Mouse (Mus musculus): ENCODE results near the gene Olfr918. TPM values are rescaled to one million over a fixed set of nuclear protein-coding genes. Genes with fewer than 3 reads are reported as not detected.
A peak's percentile ranks its signal among the peaks of the same experiment; 100 is the strongest.

The Olfr918 gene
- total RNA-seq (2014; rRNA removed), result not detected in 2 replicates
- not detected in 2 replicates for polyA plus RNA-seq (2015; fragmentation: Nextera tagmentation; extraction: Ambion mirVana)

DNA sequence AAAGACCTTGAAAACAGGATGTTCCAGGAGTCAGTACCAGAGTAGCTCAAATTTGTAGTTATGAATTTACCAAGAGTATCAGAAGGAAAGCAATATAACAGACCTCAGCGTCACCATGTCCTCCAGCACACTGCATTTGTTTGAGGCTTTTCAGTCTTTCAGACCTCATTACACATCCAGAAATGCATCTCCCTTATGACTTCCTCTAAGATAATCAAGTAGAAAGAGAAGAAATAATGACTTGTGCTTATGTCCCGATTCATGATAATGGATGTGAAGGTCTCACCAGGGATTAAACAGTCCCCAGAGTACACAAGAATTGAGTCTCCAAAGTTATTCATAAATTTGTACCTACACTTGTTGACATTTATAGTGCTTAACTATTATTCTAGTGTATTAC lies at the start of gene Olfr918:
Olfr918 (minus strand) TSS at position 101 of the 400 bp plus-strand sequence.
- ATAC-seq (ENCODE audit: low FRiP score) (no peak), DNase-seq (ENCODE audit: low spot score) (no peak)
- WGBS, result 86% methylated on average over 2 of the region's 2 CpGs
- no peaks in the 10 kb centered on the region for H3K4me1 ChIP-seq (ENCODE audit: insufficient read depth, low read length)
- no peaks in the 10 kb centered on the region for H3K36me3 ChIP-seq (ENCODE audit: insufficient read depth, low read length)
- H3K27me3 ChIP-seq (ENCODE audit: insufficient read depth, low read length), result no peaks in the 10 kb centered on the region
- no peak within 1 kb of the TSS for H3K9ac ChIP-seq (replicated peaks; ENCODE audit: low read length, poor library complexity, severe bottlenecking)
- H3K4me3 ChIP-seq (ENCODE audit: low read depth, low read length), result no peak within 1 kb of the TSS
- H3K27ac ChIP-seq (ENCODE audit: low read depth, low read length), result no peak within 1 kb of the TSS
- TF ChIP-seq CTCF (IDR thresholded peaks at IDR 0.05), result no peak
- no peaks in the 10 kb centered on the region for H3K9me3 ChIP-seq (ENCODE audit: low read length)
- no peak within 1 kb of the TSS for H3K4me2 ChIP-seq (ENCODE audit: low read depth, low read length, poor library complexity, severe bottlenecking)

DNA sequence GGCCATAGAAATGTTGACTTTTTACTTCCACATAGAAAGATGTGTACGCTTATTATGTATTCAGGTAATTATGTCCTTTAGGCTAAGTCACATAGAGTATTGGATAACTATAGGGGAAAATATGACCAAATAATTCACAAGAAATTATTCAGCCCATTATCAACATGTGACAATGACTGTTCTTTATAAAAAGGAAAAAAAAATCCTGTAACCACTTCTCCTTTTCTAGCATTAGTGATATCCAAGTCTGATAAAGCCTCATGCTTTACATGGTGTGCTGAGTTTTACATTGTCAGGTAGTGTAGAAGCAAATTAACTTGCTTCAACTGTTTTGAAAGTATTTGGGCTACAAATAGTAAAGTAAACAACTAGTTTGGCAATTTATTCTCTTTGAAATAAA lies 49.6 kb upstream of the Olfr918 start:
- H3K27ac ChIP-seq (ENCODE audit: low read depth, low read length), result no peak overlapping the region
- H3K4me1 ChIP-seq (ENCODE audit: insufficient read depth, low read length), result no peaks in the 10 kb centered on the region
- no peak overlapping the region for H3K9ac ChIP-seq (replicated peaks; ENCODE audit: low read length, poor library complexity, severe bottlenecking)
- 98% methylated on average over 1 of the region's 1 CpGs for WGBS
- no peak for DNase-seq (ENCODE audit: low spot score)
- ATAC-seq (ENCODE audit: low FRiP score), result no peak
- TF ChIP-seq CTCF (IDR thresholded peaks at IDR 0.05), result no peak
- no peaks in the 10 kb centered on the region for H3K9me3 ChIP-seq (ENCODE audit: low read length)
- H3K36me3 ChIP-seq (ENCODE audit: insufficient read depth, low read length), result no peaks in the 10 kb centered on the region
- H3K4me3 ChIP-seq (ENCODE audit: low read depth, low read length), result no peak overlapping the region
- no peaks in the 10 kb centered on the region for H3K27me3 ChIP-seq (ENCODE audit: insufficient read depth, low read length)
- no peak overlapping the region for H3K4me2 ChIP-seq (ENCODE audit: low read depth, low read length, poor library complexity, severe bottlenecking)

DNA sequence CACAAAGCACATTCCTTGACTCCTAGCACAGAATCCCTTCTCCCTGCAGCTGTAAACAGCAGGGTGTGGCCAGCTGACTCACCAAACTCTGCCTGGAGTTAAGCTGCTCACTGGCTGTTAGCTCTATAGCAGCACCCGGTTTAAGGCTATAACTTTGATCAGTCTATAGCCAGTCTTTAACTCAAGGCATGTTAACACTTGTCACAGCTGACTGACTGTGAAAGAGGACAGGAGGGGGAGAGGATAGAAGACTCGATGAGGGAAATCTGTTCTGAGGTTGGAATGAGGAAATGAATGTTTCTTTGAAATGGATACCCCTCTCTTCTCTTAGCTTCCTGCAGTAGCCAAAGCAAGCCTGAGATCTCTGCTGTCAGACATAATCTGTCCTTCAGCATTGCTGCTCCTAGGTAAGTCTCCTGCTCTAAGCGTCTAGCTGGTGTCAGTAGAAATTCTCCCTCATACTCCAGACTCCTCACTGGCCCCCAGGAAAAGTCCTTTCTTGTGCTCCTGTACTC lies 44.6 kb upstream of the Olfr918 start:
- WGBS, result 2% methylated on average over 3 of the region's 3 CpGs

DNA sequence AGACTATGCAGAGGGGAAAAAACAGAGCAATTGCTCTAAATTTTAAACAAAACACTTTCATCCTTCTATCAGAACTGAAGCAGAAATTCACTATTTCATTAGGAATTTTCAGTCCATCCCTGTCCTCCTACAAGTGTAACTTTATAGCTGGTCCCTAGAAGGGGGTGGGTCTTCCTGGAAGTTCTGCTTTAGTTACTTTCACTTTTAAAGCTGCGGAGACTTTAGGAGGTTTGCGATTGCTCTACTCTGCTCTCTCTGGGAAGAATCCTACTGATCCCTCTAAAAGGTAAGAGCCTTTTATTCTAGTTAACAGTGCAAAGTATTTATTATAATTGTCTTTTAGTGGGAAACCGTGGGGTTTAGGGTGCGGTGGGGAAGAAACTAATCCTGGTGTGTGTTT lies 43.7 kb upstream of the Olfr918 start, which contains the start of gene Vwa5a:
Vwa5a (plus strand) TSS at position 167 of the 400 bp plus-strand sequence.
- Histone ChIP-seq H3K4me2 (ENCODE audit: low read depth, low read length, poor library complexity, severe bottlenecking) (peak within 1 kb of the TSS; percentile 48), H3K4me1 (ENCODE audit: insufficient read depth, low read length) (no peaks in the 10 kb centered on the region), H3K27ac (ENCODE audit: low read depth, low read length) (no peak within 1 kb of the TSS), H3K9ac (replicated peaks; ENCODE audit: low read length, poor library complexity, severe bottlenecking) (no peak within 1 kb of the TSS; the same call in 1 of the 2 replicates), H3K9me3 (ENCODE audit: low read length) (no peaks in the 10 kb centered on the region), H3K4me3 (ENCODE audit: low read depth, low read length) (peak within 1 kb of the TSS; percentile 40), H3K36me3 (ENCODE audit: insufficient read depth, low read length) (no peaks in the 10 kb centered on the region), H3K27me3 (ENCODE audit: insufficient read depth, low read length) (no peaks in the 10 kb centered on the region)
- 4% methylated on average over 4 of the region's 4 CpGs for WGBS
- no peak for TF ChIP-seq CTCF (IDR thresholded peaks at IDR 0.05)
- peak; percentile 62 for DNase-seq (ENCODE audit: low spot score)
- ATAC-seq (ENCODE audit: low FRiP score), result no peak

More for the DNA sequence above, 44.6 kb upstream of the Olfr918 start:
- Histone ChIP-seq H3K36me3 (ENCODE audit: insufficient read depth, low read length) (no peaks in the 10 kb centered on the region), H3K9me3 (ENCODE audit: low read length) (no peaks in the 10 kb centered on the region), H3K9ac (replicated peaks; ENCODE audit: low read length, poor library complexity, severe bottlenecking) (no peak overlapping the region), H3K4me3 (ENCODE audit: low read depth, low read length) (peak overlapping the region; percentile 40), H3K4me1 (ENCODE audit: insufficient read depth, low read length) (no peaks in the 10 kb centered on the region), H3K4me2 (ENCODE audit: low read depth, low read length, poor library complexity, severe bottlenecking) (peak overlapping the region; percentile 48), H3K27me3 (ENCODE audit: insufficient read depth, low read length) (no peaks in the 10 kb centered on the region), H3K27ac (ENCODE audit: low read depth, low read length) (no peak overlapping the region)
- DNase-seq (ENCODE audit: low spot score) (no peak), ATAC-seq (ENCODE audit: low FRiP score) (no peak)
- TF ChIP-seq CTCF (IDR thresholded peaks at IDR 0.05), result no peak

DNA sequence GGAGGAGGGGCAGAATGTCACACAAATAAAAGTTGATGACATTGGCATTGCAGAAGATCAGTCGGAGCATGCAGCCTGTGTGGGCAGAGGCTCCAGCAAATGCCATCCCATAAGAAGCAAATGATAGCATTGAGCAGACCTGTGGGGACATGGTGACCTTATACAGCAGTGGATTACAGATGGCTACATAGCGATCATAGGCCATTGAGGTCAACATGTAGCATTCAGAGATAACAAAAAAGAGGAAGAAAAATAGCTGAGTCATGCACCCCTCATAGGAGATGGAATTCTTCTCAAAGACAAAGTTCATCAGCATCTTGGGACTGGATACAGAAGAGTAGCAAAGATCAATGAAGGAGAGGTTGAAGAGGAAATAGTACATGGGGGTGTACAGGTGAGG lies 1.5 kb downstream of the Olfr918 start:
- H3K9ac ChIP-seq (replicated peaks; ENCODE audit: low read length, poor library complexity, severe bottlenecking), result no peak overlapping the region
- no peak for TF ChIP-seq CTCF (IDR thresholded peaks at IDR 0.05)
- no peak overlapping the region for H3K4me2 ChIP-seq (ENCODE audit: low read depth, low read length, poor library complexity, severe bottlenecking)
- ATAC-seq (ENCODE audit: low FRiP score), result no peak
- no peaks in the 10 kb centered on the region for H3K27me3 ChIP-seq (ENCODE audit: insufficient read depth, low read length)
- no peaks in the 10 kb centered on the region for H3K9me3 ChIP-seq (ENCODE audit: low read length)
- H3K27ac ChIP-seq (ENCODE audit: low read depth, low read length), result no peak overlapping the region
- WGBS, result 91% methylated on average over 2 of the region's 2 CpGs
- DNase-seq (ENCODE audit: low spot score), result no peak
- H3K4me1 ChIP-seq (ENCODE audit: insufficient read depth, low read length), result no peaks in the 10 kb centered on the region
- H3K36me3 ChIP-seq (ENCODE audit: insufficient read depth, low read length), result no peaks in the 10 kb centered on the region
- no peak overlapping the region for H3K4me3 ChIP-seq (ENCODE audit: low read depth, low read length)

DNA sequence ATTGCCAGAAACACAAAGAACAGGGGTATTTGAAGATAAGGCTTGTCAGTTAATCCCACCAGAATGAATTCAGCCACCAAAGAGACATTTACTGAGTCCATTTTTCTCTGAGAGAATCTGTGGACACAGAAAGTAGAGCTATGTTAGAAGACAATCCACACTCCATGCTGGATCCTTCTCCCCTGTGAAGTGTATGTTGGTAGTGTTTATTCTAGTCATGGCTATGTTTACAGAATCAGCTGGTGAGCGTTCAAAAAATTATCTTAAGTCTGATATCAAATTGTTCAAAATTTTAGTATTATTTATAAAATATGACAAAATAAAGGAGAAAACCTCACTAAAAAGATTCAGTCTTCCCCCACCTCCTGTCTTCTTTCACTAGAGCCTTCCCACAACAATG lies 8.7 kb downstream of the Olfr918 start, which contains the start of gene Olfr917:
Olfr917 (minus strand) TSS at position 101 of the 400 bp plus-strand sequence.
- H3K4me1 ChIP-seq (ENCODE audit: insufficient read depth, low read length), result no peaks in the 10 kb centered on the region
- no peak within 1 kb of the TSS for H3K27ac ChIP-seq (ENCODE audit: low read depth, low read length)
- no peak within 1 kb of the TSS for H3K4me2 ChIP-seq (ENCODE audit: low read depth, low read length, poor library complexity, severe bottlenecking)
- 91% methylated on average over 1 of the region's 1 CpGs for WGBS
- no peak within 1 kb of the TSS for H3K9ac ChIP-seq (replicated peaks; ENCODE audit: low read length, poor library complexity, severe bottlenecking)
- H3K9me3 ChIP-seq (ENCODE audit: low read length), result no peaks in the 10 kb centered on the region
- DNase-seq (ENCODE audit: low spot score), result no peak
- no peaks in the 10 kb centered on the region for H3K36me3 ChIP-seq (ENCODE audit: insufficient read depth, low read length)
- ATAC-seq (ENCODE audit: low FRiP score), result no peak
- H3K27me3 ChIP-seq (ENCODE audit: insufficient read depth, low read length), result no peaks in the 10 kb centered on the region
- no peak for TF ChIP-seq CTCF (IDR thresholded peaks at IDR 0.05)
- H3K4me3 ChIP-seq (ENCODE audit: low read depth, low read length), result no peak within 1 kb of the TSS
